Mouse (Mus musculus): ENCODE results near the gene Ccpg1.

The Ccpg1 gene

DNA sequence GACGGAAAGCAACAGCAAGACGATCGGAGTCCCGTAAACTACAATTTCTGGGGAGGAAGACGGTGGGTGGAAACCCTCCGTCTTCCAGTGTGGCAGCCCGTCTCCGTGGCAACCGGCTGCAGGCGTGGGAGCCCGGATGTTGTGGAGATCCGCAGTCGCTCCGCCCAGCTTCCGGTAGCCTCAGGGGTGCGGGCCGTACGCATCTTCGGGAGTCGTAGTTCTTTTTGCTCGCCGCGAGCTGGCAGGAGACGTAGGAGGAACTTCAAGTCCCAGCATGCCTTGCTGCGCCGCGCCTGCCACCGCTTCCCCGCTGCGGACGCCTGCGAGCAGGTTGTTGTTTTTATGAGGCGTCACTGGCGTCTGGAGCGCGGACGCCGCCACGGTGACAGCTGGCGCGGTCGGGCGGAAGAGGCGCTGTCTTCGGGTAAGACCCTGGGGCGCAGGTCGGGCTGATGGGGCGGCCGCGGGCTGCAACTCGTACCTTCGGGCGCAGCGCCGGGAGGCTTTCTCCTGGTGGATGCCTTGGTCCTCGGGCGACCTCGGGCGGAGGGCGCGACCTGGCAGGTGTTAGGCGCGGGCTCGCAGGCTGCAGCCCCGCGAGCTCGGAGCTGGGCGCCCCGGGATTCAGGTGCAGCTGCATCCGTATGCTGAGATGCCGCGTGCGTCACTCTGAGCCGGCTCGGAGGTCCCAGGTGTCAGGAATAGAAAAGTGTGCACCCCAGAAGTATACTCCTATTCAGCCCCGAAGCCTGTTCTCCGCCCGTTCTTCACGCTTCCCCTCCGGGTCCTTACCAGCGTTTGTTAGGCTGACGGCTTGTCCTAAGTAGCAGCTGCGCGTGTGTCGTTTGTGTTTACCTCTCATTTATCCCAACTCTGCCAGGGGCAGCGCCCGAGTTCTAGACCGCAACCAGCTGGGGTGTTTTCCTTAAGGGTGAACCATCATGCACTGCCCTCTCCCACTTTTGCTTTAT lies at the start of gene Ccpg1, which contains the start of gene Ccpg1os:
Gene Ccpg1 (plus strand): TSS at position 180 of the 971 bp plus-strand sequence.
Gene Ccpg1os (minus strand): TSS at position 133 of the 971 bp plus-strand sequence.
- in situ Hi-C loops (cut with MboI), result no loop called here

- in situ Hi-C loops (cut with MboI), result no loop called here
These were observed 48.9 kb upstream of the Ccpg1 start for GRCm38 (mm10) chr9:72936301-72936700.

- in situ Hi-C loops (cut with MboI), result no loop called here
These were observed 41.8 kb upstream of the Ccpg1 start for GRCm38 (mm10) chr9:72943424-72943823.

GRCm38 (mm10) chr9:72944286-72944685 lies 40.9 kb upstream of the Ccpg1 start:
- in situ Hi-C loops (cut with MboI), result no loop called here

- in situ Hi-C loops (cut with MboI), result no loop called here
These were observed 38.2 kb upstream of the Ccpg1 start for GRCm38 (mm10) chr9:72947010-72947409.

DNA sequence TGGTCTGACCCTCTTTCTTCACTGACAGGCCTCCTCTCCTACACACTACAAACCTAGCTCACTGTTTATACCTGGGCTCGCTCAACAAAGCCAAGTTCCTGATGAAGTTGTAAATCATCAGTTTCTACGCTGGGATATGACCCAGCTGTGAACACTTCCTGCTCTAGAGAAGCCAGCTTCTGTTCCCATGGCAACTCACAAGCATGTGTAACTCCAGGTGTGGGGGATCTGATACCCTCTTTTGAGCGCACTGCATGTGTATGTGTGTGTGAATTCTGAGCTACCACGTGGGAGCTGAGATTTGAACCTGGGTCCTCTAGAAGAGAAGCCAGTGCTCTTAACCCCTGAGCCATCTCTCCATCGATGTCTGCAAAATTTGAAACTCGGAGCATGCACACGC lies 35.7 kb upstream of the Ccpg1 start:
- in situ Hi-C loops (cut with MboI), result no loop called here

DNA sequence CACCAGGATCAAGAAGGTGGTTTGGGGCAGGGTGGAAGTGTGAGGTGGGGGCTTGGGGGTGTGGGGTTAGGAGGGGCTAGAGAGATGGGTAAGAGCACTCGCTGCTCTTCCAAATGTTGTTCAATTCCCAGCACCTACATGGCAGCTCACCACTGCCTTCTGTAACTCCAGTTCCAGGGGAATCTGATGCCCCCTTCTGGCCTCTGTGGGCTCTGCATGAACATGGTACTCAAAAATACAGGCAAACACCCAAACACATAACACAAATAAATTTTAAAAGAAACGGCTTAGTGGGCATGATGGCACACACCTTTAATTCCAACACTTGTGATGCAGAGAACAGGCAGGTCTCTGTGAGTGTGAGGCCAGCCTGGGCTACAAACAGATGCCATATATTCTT lies 30.5 kb upstream of the Ccpg1 start:
- in situ Hi-C loops (cut with MboI), result no loop called here

DNA sequence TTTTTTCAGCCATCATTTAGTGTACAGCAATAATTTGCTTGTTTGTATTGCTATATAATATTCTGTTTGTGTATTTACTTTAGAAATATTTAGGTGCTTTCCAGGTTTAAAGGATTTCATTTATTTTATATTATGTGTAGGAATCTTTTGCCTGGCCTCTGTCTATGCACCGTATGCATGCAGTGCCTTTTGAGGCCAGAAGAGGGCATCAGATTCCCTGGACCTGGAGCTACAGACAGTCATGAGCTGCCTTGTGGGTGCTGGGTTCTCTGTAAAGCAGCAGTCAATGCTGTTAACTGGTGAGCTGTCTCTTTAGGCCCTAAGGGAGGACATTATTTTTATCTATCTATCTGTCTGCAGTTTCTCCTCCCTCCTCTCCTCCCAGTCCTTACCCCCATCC lies 29.7 kb upstream of the Ccpg1 start:
- in situ Hi-C loops (cut with MboI), result no loop called here

GRCm38 (mm10) chr9:72958521-72959450 lies 26.4 kb upstream of the Ccpg1 start, which contains the start of the genes Dyx1c1 and Gm44503:
Gene Dyx1c1, plus strand, starts transcription at chr9:72958785.
Gene Gm44503, plus strand, starts transcription at chr9:72958852.
- in situ Hi-C loops (cut with MboI), result no loop called here

- in situ Hi-C loops (cut with MboI), result loop anchor here (10.0 kb wide), 1 partner anchor 133 kb away; no protein-coding TSS in a partner anchor
These were observed 23.9 kb upstream of the Ccpg1 start for GRCm38 (mm10) chr9:72961346-72961745.

DNA sequence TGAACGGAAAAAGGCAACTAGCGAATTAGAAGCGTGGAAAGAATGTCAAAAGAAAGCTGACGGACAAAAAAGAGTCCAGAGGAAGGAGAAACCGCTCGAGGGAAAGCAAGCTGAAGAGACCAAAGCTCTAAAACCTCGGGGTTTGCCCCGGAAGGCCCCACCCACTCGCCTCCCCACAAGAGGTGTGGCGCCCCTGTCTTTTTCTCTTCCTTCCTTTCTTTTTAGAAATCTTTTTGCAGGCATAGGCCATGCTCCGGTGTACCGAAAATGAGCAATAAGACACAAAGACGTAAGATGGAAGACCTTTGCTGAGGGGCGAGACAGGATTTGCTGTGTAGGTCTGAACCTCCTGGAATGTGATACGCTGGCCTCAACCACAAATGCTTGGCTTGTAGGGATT lies 23.3 kb upstream of the Ccpg1 start:
- in situ Hi-C loops (cut with MboI), result loop anchor here (10.0 kb wide), 1 partner anchor 133 kb away; no protein-coding TSS in a partner anchor

DNA sequence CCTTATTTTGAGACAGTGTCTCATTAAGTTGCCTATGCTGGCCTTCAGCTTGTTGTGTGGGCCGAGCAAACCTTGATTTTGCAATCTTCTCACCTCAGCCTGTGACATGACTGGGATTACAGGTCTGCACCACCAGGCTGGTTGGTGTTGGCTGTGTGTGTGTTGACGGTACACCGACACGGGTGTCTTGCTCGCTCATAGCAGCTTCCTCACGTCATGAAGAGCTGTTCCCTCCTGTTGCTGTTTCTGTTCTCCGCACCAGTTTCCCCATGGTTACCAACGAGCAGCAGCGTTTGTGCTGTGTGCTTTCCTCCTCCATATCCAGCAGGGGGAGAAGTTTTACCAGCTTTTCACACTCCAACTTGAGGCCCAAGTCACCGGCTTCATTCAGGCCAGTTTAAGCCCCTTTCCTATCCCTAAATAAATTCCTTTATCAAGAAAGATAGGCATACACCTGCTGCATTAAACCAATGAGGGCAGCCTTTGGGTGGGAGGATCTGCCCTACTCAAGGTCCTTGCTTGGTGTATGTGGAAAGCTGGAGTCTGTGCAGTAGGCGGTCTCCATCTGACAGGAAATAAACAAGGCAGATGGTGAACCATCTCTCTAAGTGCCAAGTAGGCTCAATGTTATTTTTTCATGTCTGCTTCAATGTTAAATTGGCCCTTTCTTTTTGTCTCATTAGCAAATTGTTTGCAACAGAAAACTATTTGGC lies 16.7 kb upstream of the Ccpg1 start:
- in situ Hi-C loops (cut with MboI), result loop anchor here (10.0 kb wide), 1 partner anchor 126 kb away; no protein-coding TSS in a partner anchor

DNA sequence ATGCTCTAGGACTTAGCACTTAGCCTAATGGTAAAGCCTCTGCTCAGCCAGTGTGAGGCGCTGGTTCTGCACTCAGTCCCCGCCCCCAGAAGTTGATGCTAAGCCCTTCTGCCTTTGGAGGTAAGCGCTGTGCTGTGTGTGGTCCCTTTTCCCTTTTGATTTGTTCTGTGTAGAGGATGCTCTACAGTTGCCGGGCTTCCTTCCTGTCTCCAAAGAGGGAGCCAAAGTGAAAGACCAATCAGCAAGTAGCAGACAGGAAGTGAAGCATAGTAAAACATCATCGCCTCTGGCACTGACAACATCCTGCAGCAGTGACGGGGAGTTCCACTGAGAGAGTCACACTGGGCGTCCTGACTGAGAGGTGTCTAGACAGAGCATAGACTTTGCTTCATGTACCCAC lies 15.4 kb upstream of the Ccpg1 start:
- in situ Hi-C loops (cut with MboI), result loop anchor here (10.0 kb wide), 1 partner anchor 125 kb away; no protein-coding TSS in a partner anchor

- in situ Hi-C loops (cut with MboI), result no loop called here
These were observed 12.8 kb upstream of the Ccpg1 start for GRCm38 (mm10) chr9:72972435-72972834.

- in situ Hi-C loops (cut with MboI), result no loop called here
These were observed 12.2 kb upstream of the Ccpg1 start for GRCm38 (mm10) chr9:72972984-72973383.

- in situ Hi-C loops (cut with MboI), result no loop called here
These were observed 10.5 kb upstream of the Ccpg1 start for GRCm38 (mm10) chr9:72974734-72975133.

DNA sequence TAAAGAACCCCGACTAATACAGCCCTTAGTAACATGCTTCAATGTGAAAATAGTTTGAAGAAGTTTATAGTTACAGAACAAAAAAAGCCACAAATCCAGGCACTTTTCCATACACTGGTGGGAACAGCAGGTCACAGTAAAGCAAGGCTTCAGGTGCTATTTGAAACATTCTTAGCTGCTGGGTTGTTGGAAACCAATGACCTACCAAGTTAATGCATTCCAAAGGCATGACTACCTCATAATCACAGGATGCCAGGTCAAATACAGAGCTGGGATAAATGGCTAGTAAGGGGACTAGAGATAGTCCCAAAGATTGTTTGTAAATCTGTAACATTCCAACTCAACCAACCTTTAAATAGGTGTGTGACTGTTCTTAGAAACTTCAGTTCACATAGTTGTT lies 10.0 kb upstream of the Ccpg1 start:
- in situ Hi-C loops (cut with MboI), result no loop called here

DNA sequence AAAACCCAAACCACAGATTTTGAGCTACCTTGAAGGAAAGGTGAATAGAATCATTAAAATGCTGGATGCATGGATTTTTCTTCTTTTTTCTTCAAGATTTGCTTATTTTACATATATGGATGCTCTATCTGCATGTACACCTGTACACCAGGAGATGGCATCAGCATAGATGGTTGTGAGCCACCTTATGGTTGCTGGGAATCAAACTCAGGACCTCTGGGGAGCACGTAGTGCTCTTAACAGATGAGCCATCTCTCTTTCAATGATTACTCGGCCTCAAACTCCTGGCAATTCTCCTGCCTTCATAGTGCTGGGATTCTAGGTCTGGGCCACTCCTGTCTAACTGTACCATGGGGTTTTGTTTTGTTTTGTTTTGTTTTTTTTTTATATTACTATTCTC lies 2.2 kb upstream of the Ccpg1 start:
- in situ Hi-C loops (cut with MboI), result no loop called here

GRCm38 (mm10) chr9:72987703-72988102 lies 2.5 kb downstream of the Ccpg1 start:
- in situ Hi-C loops (cut with MboI), result no loop called here

GRCm38 (mm10) chr9:72988706-72989105 lies 3.5 kb downstream of the Ccpg1 start:
- in situ Hi-C loops (cut with MboI), result no loop called here

GRCm38 (mm10) chr9:72991420-72991819 lies 6.2 kb downstream of the Ccpg1 start:
- in situ Hi-C loops (cut with MboI), result no loop called here

Data from mature B cell (primary cell).